Mouse (Mus musculus) thymus, adult 18-20 months (tissue): ENCODE results near the gene Zfp36l2.
"Not testable (repeated sequence)": the region's sequence is repeated elsewhere in the genome, so short reads cannot be mapped to it uniquely, and the experiment has no call there.

Experiments used
- DNase-seq, 2 experiments: peaks; one replicate each; pipeline ENCODE4 v3.0.0; 2022; ENCODE audit warnings: mixed read lengths in 2 of 2

The Zfp36l2 gene

GRCm38 (mm10) chr17:84187727-84188373, at the start of gene Zfp36l2:
Gene Zfp36l2 (minus strand): TSS chr17:84187947.
- DNase-seq: peak; percentile 93 to 95

- no peak for DNase-seq
Observed at GRCm38 (mm10) chr17:84236781-84237557, 49.2 kb upstream of the Zfp36l2 start.

- DNase-seq: no peak
Observed at GRCm38 (mm10) chr17:84235399-84235928, 47.7 kb upstream of the Zfp36l2 start.

GRCm38 (mm10) chr17:84234785-84235184, 47.0 kb upstream of the Zfp36l2 start:
- DNase-seq: not testable (repeated sequence)

GRCm38 (mm10) chr17:84233758-84234157, 46.0 kb upstream of the Zfp36l2 start:
- DNase-seq: no peak

- DNase-seq: no peak
Observed at GRCm38 (mm10) chr17:84231361-84231760, 43.6 kb upstream of the Zfp36l2 start.

- DNase-seq: no peak
Observed at GRCm38 (mm10) chr17:84228223-84228622, 40.5 kb upstream of the Zfp36l2 start.

- DNase-seq: no peak
Observed at GRCm38 (mm10) chr17:84226681-84227080, 38.9 kb upstream of the Zfp36l2 start.

GRCm38 (mm10) chr17:84226231-84226630, 38.5 kb upstream of the Zfp36l2 start:
- DNase-seq: no peak

- DNase-seq: no peak
Observed at GRCm38 (mm10) chr17:84224217-84224887, 36.6 kb upstream of the Zfp36l2 start.

- not testable (repeated sequence) for DNase-seq
Observed at GRCm38 (mm10) chr17:84218841-84219240, 31.1 kb upstream of the Zfp36l2 start.

GRCm38 (mm10) chr17:84217696-84218095, 29.9 kb upstream of the Zfp36l2 start:
- DNase-seq: no peak

- no peak for DNase-seq
Observed at GRCm38 (mm10) chr17:84215264-84215960, 27.7 kb upstream of the Zfp36l2 start.

GRCm38 (mm10) chr17:84213464-84213863, 25.7 kb upstream of the Zfp36l2 start:
- no peak for DNase-seq

- DNase-seq: no peak
Observed at GRCm38 (mm10) chr17:84207611-84208010, 19.9 kb upstream of the Zfp36l2 start.

- DNase-seq: no peak
Observed at GRCm38 (mm10) chr17:84206239-84206638, 18.5 kb upstream of the Zfp36l2 start.

- DNase-seq: no peak
Observed at GRCm38 (mm10) chr17:84204962-84205361, 17.2 kb upstream of the Zfp36l2 start.

GRCm38 (mm10) chr17:84203340-84203739, 15.6 kb upstream of the Zfp36l2 start:
- no peak for DNase-seq

- DNase-seq: no peak
Observed at GRCm38 (mm10) chr17:84201183-84201582, 13.4 kb upstream of the Zfp36l2 start.

- no peak for DNase-seq
Observed at GRCm38 (mm10) chr17:84197912-84198344, 10.2 kb upstream of the Zfp36l2 start.

- DNase-seq: no peak
Observed at GRCm38 (mm10) chr17:84196329-84196728, 8.6 kb upstream of the Zfp36l2 start.

GRCm38 (mm10) chr17:84195835-84196234, 8.1 kb upstream of the Zfp36l2 start:
- DNase-seq: no peak

- no peak for DNase-seq
Observed at GRCm38 (mm10) chr17:84195003-84195395, 7.3 kb upstream of the Zfp36l2 start.
